Mouse (Mus musculus) cerebellum, postnatal 4 days (tissue): ENCODE data around the gene Faap100.

Source experiments
- DNase-seq, 2 experiments: peaks; one replicate each; pipeline ENCODE4 v3.0.0; 2022; ENCODE audit warnings: low spot score in 2 of 2, mixed read lengths in 1 of 2

The Faap100 gene

DNA sequence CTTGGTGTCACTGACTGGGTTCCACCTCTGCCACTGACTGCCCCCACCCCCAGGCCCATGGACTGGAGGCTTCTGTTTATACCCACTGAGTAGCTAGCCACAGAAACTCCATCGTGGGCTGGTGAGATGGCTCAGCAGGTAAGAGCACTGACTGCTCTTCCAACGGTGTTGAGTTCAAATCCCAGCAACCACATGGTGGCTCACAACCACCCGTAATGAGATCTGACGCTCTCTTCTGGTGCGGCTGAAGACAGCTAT lies 26.5 kb downstream of the Faap100 start:
- peak; percentile 1 to 17 for DNase-seq

DNA sequence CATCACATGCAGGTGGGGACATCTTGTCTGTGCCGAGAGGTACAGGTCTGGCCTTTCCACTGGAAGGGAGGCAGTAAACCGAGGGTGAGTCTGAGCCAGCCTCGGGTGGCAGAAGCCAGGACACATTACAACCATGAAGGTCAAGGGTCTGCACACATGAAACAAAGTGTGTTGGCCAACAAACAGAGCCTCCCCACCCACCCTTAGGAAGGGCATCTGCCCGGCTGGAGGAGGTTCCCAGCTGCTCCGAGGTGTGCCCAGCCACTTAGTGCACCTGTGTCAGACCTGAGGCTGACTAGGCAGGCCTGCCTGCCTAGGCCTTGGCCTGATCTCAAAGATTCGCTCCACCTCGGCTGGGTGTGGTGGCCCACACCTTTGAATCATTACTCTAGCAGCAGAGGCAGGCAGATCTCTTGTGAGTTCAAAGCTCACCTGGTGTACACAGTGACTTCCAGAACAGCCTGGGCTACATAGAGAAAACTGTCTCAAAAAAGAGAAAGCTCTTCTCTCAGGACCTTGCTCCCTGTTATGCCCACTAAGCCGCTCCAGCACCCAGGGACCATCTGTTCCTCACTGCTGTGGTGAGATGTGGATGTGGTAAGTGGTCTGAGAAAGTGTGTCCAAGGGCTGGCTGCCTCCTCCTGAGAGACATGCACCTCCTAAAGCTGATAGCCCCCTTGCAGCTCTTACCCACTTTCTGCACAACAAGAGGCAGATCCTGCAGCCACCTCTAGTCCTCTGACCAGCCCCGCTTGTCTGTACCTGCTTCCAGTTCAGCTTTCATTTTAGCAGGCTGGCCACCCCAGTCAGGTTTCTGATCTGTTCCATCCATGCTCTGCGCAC lies 27.1 kb downstream of the Faap100 start:
- DNase-seq = peak; percentile 8 to 20

DNA sequence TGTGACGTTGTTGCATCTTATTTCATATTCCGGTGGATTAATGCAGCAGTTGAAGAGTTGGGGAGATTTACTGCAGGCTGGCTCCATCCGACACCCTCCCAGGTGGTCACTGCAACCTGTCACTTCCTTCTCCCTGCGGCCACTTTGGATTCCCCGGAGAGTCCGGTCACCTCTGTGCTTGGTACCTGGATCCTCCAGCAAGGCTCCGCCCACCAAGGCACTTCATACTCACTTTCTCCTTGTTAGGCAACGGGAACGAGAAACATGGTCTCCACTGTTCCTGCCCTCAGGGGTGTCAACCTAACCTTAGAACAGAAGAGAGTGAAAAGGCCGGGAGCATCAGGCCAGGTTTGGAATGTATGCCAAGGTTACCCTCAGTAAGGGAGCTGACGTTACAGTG lies 27.9 kb downstream of the Faap100 start:
- peak; percentile 18 to 31 for DNase-seq

DNA sequence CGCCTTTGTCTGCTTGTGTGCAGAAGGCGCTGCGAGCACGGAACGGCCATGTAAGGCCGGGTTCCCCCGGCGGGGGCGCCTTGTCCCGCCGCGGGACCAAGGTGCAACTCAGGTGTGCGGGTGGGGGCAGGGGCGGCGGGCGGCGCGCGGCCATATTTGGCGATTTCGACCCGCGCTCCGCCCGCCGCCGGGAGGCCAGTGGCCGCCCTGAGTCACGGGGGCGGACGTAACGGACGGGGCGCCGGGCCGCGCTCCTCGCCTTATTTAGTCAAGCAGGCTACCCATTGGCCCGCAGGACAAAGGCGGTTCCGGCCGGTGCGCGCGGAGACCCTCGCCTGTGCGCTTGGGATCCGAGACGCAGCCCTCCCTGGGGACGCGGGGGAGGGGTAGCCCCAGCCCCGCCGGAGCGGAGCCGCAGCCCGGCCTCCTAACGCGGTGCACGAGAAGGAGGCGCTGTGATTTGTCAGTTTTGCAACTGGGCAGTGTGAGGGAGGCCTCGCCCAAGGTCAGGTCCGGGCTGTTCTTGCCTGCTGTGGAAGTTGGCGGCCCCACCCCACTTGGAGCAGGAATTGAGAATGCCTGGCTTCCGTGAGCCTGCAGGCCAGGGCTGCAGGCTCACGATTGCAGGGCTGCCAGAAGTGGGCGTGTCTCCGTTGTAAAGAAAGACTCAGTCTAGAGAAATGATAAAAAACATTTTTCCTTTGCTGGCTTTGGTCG lies 28.4 kb downstream of the Faap100 start:
- peak; percentile 72 to 86 for DNase-seq

DNA sequence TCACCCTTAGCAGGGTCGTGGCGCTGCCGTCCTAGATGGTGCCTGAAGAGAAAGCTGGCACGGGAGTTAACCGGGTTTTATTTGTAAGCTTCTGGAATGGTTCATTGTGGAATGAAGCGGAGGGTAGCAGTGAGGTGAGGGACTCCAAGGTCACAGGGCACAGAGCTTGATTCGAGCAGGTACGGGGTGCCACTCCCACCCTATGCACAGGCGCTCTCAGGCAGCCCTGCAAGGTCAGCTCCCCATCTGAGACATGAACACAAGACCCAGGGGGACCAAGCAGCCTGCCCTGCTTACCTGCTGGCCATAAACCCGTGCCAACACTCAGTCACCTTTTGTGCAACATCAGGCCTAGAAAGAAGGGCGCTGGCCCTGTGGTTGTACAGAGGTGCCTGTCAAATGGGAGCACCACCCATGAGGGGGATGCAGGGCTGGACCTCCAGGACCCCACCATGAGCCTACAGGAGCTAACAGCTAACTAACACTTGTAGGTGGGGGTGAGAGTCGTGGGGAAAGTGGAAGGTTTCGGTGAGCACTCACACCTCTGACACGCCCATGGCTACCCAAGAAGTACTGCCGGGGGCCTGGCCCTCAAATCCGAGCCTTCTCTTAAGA lies 29.1 kb downstream of the Faap100 start:
- peak; percentile 21 to 42 for DNase-seq

DNA sequence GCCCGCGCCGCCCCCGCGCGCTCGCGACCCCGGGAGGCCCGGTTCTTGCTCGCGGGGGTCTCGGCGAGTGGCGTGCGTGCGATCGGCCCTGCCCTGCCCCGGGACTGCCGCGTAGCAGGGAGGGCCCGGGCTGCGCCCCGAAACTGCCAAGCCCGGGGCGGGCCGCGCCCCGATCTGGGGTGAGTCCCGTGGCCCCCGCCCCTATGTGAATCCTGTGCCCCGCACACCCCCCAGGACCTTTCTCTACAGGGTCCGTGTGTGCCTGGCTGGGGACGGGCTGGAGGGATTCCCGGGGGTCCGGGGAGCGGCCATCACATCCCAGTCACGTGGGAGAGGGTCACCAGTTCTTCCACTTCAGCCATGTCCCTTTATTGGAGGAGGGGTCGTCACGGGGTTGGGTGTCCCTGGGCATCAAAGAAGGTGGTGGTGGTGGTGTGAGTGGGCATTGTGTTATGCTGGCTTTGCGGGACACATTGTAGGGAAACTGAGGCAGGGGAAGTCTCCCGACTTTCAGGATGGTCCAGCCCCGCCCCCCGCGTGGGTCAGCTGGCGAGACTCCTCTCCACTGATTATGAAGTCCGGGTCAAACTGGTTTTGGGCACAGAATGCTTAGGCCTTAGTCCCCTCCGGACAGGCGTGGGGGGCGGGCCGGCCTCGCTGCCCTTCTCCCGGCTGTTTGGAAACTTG lies 29.7 kb downstream of the Faap100 start:
- DNase-seq = peak; percentile 39 to 66

DNA sequence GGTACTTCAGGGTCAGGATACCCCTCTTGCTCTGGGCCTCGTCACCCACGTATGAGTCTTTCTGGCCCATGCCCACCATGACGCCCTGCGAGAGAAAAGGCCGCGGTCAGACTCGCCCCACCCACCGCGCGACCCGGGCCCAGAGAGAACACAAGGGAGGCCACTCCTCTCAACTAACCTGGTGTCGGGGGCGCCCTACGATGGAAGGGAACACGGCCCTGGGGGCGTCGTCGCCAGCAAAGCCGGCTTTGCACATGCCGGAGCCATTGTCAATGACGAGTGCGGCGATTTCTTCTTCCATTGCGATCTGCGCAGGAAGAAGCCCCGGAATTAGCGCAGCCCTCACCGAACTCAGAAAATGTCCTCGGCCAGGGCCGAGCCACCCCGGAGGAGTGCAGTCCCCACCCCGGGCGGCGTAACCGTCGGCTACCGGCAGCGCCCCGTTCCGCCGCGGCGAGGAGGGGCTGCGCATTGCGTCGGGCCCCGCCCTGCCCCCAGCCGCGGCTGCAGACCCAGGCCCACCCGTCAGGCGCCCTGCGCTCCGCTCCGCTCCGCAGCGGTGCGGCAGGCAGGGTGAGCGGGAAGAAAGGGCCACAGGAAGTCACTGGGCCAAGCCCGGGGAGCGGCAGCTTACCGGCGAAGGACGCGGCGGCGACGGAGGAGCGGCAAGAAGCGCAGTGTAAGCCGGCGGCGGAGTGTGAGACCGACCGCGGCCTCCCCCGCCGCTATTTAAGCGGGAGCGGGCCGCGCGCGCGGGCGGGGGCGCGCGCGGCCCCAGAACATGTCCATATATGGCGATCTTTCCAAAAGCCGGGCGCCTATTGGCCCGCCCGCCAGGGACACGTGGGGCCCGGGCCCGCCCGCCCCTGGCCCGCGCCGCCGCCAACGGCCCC lies 30.5 kb downstream of the Faap100 start, which contains the start of gene Actg1:
Gene Actg1, minus strand, starts transcription at position 752 of the 893 bp plus-strand sequence.
- DNase-seq = peak; percentile 78 to 93

DNA sequence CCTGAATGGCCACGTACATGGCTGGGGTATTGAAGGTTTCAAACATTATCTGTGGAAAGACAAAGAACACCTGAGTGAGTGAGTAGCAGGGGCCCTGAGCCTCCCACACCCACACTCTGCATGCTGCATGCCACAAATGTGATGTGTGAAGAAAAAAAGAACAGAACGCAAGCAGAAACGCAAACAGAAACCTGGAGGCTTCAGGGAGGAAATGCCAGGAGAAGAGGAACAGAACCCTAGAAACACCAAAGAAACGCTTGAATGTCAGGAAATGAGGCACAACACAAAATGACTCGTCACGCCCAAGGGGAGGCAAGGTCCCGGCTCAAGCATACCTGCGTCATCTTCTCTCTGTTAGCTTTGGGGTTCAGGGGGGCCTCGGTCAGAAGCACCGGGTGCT lies 31.3 kb downstream of the Faap100 start:
- DNase-seq = peak; percentile 5 to 18

DNA sequence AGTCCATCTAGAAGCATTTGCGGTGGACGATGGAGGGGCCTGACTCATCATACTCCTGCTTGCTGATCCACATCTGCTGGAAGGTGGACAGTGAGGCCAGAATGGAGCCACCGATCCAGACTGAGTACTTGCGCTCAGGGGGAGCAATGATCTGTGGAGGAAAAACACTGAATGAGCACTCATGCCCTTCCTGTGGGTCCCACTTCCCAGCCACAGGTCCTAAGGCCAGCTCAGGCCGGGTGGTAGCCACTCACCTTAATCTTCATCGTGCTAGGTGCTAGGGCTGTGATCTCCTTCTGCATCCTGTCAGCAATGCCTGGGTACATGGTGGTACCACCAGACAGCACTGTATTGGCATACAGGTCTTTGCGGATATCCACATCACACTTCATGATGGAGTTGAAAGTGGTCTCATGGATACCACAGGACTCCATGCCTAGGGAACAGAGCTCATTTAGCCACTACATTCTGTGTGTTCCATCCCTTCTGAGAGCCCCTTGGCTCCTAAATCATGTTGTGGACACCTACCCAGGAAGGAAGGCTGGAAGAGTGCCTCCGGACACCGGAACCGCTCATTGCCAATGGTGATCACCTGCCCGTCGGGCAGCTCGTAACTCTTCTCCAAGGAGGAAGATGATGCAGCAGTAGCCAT lies 32.1 kb downstream of the Faap100 start:
- DNase-seq = peak in 1 of 2 experiments; percentile 2

DNA sequence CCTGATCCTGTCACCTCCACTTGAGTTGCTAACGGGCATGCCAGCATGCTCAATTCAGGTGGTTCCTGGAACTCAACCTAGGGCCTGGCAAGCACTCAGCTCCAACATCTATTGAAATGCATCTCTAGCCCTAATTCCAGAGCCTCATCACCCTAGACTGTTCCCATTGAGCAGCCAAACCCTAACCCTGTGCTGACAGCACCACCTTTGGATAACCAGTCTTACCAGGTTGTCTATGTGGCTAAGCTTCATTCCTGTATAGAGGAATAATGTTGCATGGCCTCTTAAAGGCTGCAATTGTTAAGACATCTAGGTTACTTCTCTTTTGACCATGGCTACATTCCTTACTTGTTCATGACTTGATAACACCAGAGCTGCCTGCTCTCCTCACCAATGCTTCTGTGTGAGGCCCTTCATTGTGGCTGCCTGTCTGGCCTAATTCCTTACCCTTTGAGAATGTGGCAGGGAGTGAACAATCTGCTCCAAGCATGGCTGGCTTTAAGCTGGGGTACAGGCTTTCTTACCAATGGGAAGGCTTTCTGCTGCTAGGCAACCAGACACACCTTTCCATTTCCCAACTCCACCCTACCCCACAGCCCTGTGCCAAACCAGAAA lies 33.4 kb downstream of the Faap100 start:
- DNase-seq = peak; percentile 5 to 18

DNA sequence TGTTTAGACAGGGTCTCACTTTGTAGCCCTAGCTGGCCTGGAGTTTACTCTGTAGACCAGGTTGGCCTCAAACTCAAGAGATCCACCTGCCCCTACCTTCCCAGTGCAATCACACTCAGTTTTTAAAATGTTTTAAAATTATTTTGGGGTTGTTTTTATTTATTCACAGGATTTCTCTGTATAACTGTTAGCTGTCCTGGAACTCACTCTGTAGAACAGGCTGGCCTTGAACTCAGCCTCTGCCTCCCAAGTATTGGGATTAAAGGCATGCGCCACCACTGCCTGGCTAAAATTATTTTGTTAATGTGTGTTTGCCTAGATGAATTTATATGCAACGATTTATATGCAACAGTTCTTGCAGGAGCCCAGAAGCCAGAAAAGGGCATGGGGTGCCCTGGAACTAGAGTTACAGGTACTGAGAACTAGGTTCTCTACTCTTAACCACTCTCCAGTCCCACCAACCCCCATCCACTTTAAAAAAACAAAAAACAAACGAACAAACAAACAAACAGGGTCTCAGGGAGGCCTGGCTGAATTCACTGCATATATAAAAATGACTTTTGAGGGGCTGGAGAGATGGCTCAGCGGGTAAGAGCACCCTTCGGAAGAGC lies 34.1 kb downstream of the Faap100 start:
- peak in 1 of 2 experiments; percentile 3 for DNase-seq

DNA sequence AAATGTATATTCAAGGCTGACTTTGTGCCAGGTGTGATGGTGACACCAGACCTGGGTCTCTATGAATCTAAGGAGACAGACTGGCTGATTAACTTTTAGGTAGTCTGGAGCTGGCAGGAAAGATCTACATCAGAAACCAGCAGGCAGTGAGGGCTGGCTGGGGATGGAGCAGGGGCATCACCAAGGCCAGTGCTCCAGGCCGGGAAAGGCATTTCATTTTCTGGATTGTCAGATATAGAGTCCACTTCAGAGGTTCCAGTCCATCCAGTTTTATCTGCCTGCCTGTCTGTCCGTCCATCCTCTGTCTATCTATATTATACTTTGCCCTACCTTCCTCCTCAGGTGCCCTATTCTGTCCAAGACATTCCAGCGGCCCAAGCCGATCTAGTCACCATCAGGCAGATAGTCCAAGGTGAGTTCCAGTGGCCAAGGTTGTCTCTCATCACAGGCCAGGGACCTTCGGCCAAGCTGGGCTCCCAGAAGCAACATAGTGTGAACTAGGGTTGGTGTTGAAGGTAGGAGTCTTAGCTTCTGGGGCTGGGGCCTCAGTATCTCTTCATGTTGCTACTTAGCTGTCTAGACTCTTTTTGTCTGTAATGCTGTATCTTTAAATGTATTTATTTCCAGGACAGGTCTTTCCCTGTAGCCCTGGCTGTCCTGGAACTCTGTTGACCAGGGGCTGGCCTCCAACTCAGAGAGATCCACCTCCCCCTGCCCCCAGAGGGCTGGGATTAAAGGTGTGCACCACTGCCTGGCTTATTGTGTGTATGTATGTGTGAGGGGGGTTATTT lies 34.9 kb downstream of the Faap100 start:
- DNase-seq = peak; percentile 10 to 17

DNA sequence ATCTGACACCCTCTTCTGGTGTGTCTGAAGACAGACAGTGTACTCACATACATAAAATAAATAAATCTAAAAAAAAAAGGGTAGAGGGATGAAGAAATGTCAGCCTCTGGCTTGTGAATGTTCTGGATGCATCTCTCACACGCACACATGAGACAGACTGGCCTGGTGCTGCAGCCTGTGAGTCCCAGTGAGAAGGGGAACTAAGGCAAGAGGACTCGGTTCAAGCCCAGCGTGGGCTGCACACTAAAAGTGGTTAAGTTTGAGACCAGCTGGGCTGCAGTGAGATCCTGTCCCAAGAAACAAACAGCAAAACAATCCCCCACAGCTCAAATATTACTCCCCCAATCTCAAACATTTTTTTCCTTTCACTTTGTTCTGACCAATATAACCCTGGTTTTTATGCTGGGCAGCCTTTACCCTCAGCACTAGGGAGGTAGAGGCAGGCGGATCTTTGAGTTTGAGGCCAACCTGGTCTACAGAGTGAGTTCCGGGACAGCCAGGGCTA lies 35.9 kb downstream of the Faap100 start:
- DNase-seq = peak in 1 of 2 experiments; percentile 0

DNA sequence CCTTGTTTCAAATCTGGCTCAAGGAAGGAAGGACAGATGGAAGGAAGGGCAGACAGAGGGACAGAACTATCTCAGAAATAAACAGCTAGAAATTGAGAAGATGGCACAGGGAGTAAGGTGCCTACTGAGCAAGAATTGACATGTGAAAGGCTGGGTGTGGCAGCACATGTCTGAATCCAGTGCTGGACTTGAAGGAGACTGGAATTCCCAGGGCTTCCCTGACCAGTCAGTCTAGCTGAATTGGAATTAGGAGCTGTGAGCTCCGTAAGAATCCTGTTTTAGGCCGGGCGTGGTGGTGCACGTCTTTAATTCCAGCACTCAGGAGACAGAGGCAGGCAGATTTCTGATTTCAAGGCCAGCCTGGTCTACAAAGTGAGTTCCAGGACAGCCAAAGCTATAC lies 36.9 kb downstream of the Faap100 start:
- DNase-seq = peak in 1 of 2 experiments; percentile 0

DNA sequence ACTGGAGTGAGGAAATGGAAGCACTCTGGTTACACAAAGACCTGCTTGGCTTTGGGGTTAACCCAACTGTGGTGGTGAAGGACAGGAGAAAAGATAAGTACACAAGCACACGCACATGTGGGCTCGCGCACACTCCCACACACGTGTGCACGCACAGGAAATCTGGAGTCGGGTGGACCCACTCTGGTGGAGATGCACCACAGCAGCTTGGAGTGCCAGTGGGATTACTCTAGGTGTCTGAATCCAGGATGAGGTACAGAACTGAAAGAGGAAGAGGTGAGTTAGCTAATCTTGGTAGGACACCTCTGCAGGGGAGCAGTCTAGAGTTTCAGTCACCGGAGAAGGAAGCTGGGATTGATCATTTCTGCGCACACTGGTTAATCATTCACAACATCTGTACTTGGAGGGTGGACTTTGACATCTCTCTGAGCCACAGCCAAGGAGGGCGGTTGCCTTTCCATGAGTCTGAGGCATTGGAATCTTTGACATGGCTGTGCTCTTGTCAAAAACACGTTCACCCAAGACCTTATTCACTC lies 38.5 kb downstream of the Faap100 start:
- DNase-seq = peak in 1 of 2 experiments; percentile 0

DNA sequence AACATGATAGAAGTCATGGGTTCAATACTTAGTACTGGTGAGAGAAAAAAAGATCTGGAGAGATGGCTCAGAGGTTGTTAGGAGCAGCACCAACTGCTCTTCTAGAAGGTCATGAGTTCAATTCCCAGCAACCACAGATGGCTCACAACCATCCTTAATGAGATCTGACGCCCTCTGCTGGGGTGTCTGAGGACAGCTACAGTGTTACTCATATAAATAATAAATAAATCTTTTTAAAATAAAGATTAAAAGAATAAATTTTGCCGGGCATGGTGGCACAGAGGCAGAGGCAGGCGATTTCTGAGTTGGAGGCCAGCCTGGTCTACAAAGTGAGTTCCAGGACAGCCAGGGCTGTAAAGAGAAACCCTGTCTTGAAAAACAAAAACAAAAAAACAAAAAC lies 39.8 kb downstream of the Faap100 start:
- peak in 1 of 2 experiments; percentile 1 for DNase-seq

DNA sequence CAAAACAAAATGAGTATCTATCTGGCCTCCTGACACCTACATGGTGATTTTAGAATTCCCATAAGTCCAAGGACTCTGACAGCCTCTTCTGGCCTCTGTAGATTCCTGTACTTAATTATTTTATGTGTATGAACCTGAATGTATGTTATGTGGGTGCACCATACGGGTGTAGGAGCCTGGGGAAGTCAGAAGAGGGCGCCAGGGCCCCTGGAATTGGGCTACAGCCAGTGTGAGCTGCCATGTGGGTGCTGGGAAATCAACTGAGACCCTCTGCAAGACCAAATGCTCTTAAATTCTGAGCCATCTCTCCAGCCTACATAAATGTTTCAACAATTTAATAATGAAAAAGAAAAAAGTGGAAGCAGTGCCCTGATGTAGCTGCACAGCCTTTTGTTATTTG lies 41.1 kb downstream of the Faap100 start:
- DNase-seq = peak in 1 of 2 experiments; percentile 0

DNA sequence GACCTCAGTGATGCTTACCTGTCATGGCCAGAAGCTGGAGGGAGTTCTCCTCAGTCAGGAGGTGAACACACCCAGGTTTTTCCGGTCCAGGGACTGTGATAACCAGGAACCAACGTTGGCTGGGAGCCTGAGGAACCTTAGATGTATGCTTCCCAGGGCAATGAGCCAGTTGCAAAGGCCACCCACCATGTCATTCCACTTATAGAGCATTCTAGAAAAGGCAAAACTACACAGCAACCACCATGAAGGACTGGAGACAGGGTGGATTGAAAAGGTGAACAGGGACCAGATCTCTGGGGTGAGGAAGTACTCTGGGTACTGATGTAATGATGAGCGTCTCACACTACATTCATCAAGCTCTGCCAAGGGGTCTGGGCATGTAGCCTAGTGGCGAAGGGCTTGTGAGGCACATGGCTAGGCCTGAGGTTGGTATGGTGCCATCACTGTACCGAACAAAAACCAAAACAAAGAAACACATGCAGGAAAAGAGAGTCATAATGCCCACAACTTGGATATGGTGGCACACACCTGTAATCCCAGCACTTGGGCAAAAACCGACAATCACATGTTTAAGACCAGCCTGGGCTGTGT lies 43.0 kb downstream of the Faap100 start:
- peak in 1 of 2 experiments; percentile 16 for DNase-seq
